Mouse (Mus musculus) hindbrain, embryonic 12.5 days (tissue): ENCODE data around the gene Eaf2. TPM values are rescaled to one million over a fixed set of nuclear protein-coding genes. Genes with fewer than 3 reads are reported as not detected.
"Not testable (repeated sequence)": the region's sequence is repeated elsewhere in the genome, so short reads cannot be mapped to it uniquely, and the experiment has no call there.

Experiments used
- ATAC-seq: fragments of 200-750 bp; cut with Nextera tagmentation; 2 replicates; pipeline ENCODE4 v1.8.0; 2017; ENCODE audit warnings: moderate TSS enrichment; ENCODE audit not compliant: low FRiP score
- H3K27ac ChIP-seq: fragments of 300-500 bp; sonication (generic); 2 replicates; pipeline ENCODE4 v1.5.1; 2016; ENCODE audit warnings: mild to moderate bottlenecking
- H3K27me3 ChIP-seq: fragments of 300-500 bp; sonication (generic); 2 replicates; pipeline ENCODE4 v1.6.1; 2016; ENCODE audit warnings: mild to moderate bottlenecking
- H3K36me3 ChIP-seq: fragments of 300-500 bp; sonication (generic); 2 replicates; pipeline ENCODE4 v1.6.1; 2016; ENCODE audit warnings: mild to moderate bottlenecking
- H3K4me1 ChIP-seq: fragments of 300-500 bp; sonication (generic); 2 replicates; pipeline ENCODE4 v1.6.1; 2016
- H3K4me2 ChIP-seq: fragments of 300-500 bp; sonication (generic); replicated peaks from 2 replicates; pipeline ENCODE4 v1.6.1; 2016; ENCODE audit warnings: mild to moderate bottlenecking
- H3K4me3 ChIP-seq: fragments of 300-500 bp; sonication (generic); 2 replicates; pipeline ENCODE4 v1.5.1; 2016; ENCODE audit warnings: mild to moderate bottlenecking
- H3K9ac ChIP-seq: fragments of 300-500 bp; sonication (generic); 2 replicates; pipeline ENCODE4 v1.6.1; 2016; ENCODE audit warnings: mild to moderate bottlenecking, moderate library complexity
- H3K9me3 ChIP-seq: fragments of 300-500 bp; sonication (generic); replicated peaks from 2 replicates; pipeline ENCODE4 v1.6.1; 2016; ENCODE audit warnings: mild to moderate bottlenecking
- WGBS: fragments of 180-500 bp; shearing (Covaris S2); methylation state at CpG from one replicate; pipeline ENCODE4 v1.1.7; 2016; 5-methylcytosine and 5-hydroxymethylcytosine counted together
- polyA plus RNA-seq: library from polyadenylated mRNA; unstranded; fragments of >200 nt; fragmentation: Nextera tagmentation; extraction: Ambion mirVana; gene quantifications from 2 replicates; pipeline ENCODE4 v1.2.1, GENCODE M21; 2016

Gene Eaf2
- polyA plus RNA-seq, 1 experiment from 2014 or later, result 1.2 TPM

- 86% methylated on average over 3 of the region's 3 CpGs for WGBS
- no peak for ATAC-seq
- Histone ChIP-seq H3K27me3 (no peaks in the 10 kb centered on the region), H3K4me3 (no peak overlapping the region), H3K9me3 (no peaks in the 10 kb centered on the region), H3K36me3 (peaks cover 63% of the 10 kb centered on the region), H3K27ac (no peak overlapping the region), H3K4me2 (no peak overlapping the region), H3K9ac (no peak overlapping the region), H3K4me1 (no peaks in the 10 kb centered on the region)
These were observed 15.8 kb upstream of the Eaf2 start for GRCm38 (mm10) chr16:36890559-36890958.

- Histone ChIP-seq H3K4me1 (no peaks in the 10 kb centered on the region; the same call in 1 of the 2 replicates), H3K4me2 (no peak overlapping the region), H3K27me3 (no peaks in the 10 kb centered on the region), H3K9ac (no peak overlapping the region), H3K4me3 (no peak overlapping the region), H3K27ac (no peak overlapping the region), H3K9me3 (no peaks in the 10 kb centered on the region), H3K36me3 (peaks cover 45% of the 10 kb centered on the region)
- no peak for ATAC-seq
- WGBS, result 87% methylated on average over 5 of the region's 5 CpGs
These were observed 12.7 kb upstream of the Eaf2 start for GRCm38 (mm10) chr16:36887546-36887945.

DNA sequence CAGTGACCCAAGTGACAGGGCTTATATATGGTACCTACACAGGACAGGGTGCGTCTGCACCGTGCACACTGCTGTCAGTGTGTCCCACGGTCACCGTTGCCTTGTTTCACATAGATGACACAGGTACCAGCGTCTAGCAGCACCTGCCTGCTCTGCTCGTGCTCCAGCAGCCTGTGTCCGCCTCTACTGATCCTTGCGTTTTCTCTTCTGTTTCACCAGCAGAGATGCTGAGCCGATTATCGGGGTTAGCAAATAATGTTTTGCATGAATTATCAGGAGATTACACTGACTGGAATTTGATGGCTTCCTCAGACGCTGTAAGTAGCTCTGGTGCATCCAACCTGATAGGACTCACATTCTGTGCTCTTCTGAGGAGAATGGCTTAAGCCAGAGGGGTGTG lies 11.1 kb upstream of the Eaf2 start:
- no peak for ATAC-seq
- H3K27me3 ChIP-seq, result no peaks in the 10 kb centered on the region
- H3K9me3 ChIP-seq, result no peaks in the 10 kb centered on the region
- H3K4me1 ChIP-seq, result no peaks in the 10 kb centered on the region; the same call in 1 of the 2 replicates
- peaks cover 30% of the 10 kb centered on the region for H3K36me3 ChIP-seq
- WGBS, result 95% methylated on average over 11 of the region's 11 CpGs
- no peak overlapping the region for H3K27ac ChIP-seq
- H3K4me2 ChIP-seq, result no peak overlapping the region
- H3K4me3 ChIP-seq, result no peak overlapping the region
- peak overlapping the region; percentile 23; the same call in 1 of the 2 replicates for H3K9ac ChIP-seq

- Histone ChIP-seq H3K4me2 (no peak overlapping the region), H3K4me1 (peaks cover under 1% of the 10 kb centered on the region; the same call in 1 of the 2 replicates), H3K27me3 (no peaks in the 10 kb centered on the region), H3K9me3 (no peaks in the 10 kb centered on the region), H3K36me3 (peaks cover 24% of the 10 kb centered on the region), H3K4me3 (no peak overlapping the region), H3K9ac (no peak overlapping the region), H3K27ac (no peak overlapping the region)
- no peak for ATAC-seq
- WGBS, result 80% methylated on average over 4 of the region's 4 CpGs
These were observed 10.1 kb upstream of the Eaf2 start for GRCm38 (mm10) chr16:36884881-36885280.

GRCm38 (mm10) chr16:36882737-36883343 lies 8.0 kb upstream of the Eaf2 start:
- WGBS, result 43% methylated on average over 5 of the region's 5 CpGs
- ATAC-seq, result no peak
- Histone ChIP-seq H3K4me1 (peaks cover 5% of the 10 kb centered on the region; the same call in 1 of the 2 replicates), H3K9ac (no peak overlapping the region), H3K9me3 (no peaks in the 10 kb centered on the region), H3K27ac (no peak overlapping the region), H3K27me3 (no peaks in the 10 kb centered on the region), H3K4me2 (no peak overlapping the region), H3K4me3 (no peak overlapping the region), H3K36me3 (peaks cover 8% of the 10 kb centered on the region)

- Histone ChIP-seq H3K4me1 (peaks cover 23% of the 10 kb centered on the region), H3K9ac (no peak overlapping the region), H3K27me3 (no peaks in the 10 kb centered on the region), H3K4me3 (no peak overlapping the region), H3K4me2 (no peak overlapping the region), H3K9me3 (no peaks in the 10 kb centered on the region), H3K36me3 (peaks cover 1% of the 10 kb centered on the region), H3K27ac (no peak overlapping the region)
- no peak for ATAC-seq
- 80% methylated on average over 5 of the region's 5 CpGs for WGBS
These were observed 2.5 kb upstream of the Eaf2 start for GRCm38 (mm10) chr16:36877316-36877715.

DNA sequence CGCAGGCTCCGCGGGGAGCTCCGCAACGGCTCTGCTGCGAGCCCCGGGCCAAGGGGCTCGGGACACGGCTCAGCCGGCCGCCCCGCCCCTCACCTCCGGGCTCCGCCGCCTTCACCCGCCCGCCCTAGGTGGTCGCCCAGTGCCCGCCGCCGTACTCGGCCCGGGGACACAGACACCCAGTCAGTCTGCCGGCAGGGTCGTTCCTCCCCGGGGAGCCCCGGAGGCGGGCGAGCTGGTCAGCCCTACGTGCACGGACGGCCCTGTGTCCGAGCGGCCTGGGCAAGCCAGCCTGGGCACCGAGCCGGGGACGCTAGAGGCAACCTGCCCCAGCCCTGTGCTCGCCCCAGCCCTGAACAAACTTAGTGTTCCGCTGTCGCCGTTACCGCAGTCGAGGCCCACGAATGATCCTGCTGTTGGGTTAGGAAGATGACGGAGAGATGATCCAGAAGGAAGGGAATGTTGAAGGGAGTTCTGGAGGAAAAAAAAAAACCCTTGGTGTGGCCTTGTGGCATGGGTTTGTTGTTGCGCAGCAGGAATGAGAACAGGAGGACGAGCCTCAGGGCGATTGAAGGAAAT lies 561 bp upstream of the Eaf2 start:
- H3K4me2 ChIP-seq, result peak overlapping the region; percentile 78
- no peaks in the 10 kb centered on the region for H3K9me3 ChIP-seq
- WGBS, result under 1% methylated on average over 47 of the region's 48 CpGs
- H3K36me3 ChIP-seq, result peaks cover 10% of the 10 kb centered on the region
- peak overlapping the region; percentile 89 for H3K9ac ChIP-seq
- peak overlapping the region; percentile 91 for H3K4me3 ChIP-seq
- H3K27ac ChIP-seq, result peak overlapping the region; percentile 84
- H3K4me1 ChIP-seq, result peaks cover 23% of the 10 kb centered on the region
- no peaks in the 10 kb centered on the region for H3K27me3 ChIP-seq
- peak; percentile 84 for ATAC-seq

- Histone ChIP-seq H3K9ac (no peak overlapping the region), H3K27ac (no peak overlapping the region), H3K36me3 (peaks cover 42% of the 10 kb centered on the region), H3K4me1 (peaks cover 8% of the 10 kb centered on the region), H3K27me3 (no peaks in the 10 kb centered on the region), H3K4me2 (no peak overlapping the region), H3K4me3 (no peak overlapping the region), H3K9me3 (no peaks in the 10 kb centered on the region)
- ATAC-seq, result no peak
- WGBS, result 97% methylated on average over 2 of the region's 2 CpGs
These were observed 5.4 kb downstream of the Eaf2 start for GRCm38 (mm10) chr16:36869442-36869841.

- Histone ChIP-seq H3K9ac (no peak overlapping the region), H3K27me3 (no peaks in the 10 kb centered on the region), H3K4me3 (no peak overlapping the region), H3K9me3 (no peaks in the 10 kb centered on the region), H3K4me1 (no peaks in the 10 kb centered on the region), H3K4me2 (no peak overlapping the region), H3K27ac (no peak overlapping the region), H3K36me3 (peaks cover 35% of the 10 kb centered on the region)
- WGBS, result 96% methylated on average over 3 of the region's 3 CpGs
- no peak for ATAC-seq
These were observed 11.2 kb downstream of the Eaf2 start for GRCm38 (mm10) chr16:36863585-36863984.

GRCm38 (mm10) chr16:36851202-36851601 lies 23.6 kb downstream of the Eaf2 start:
- Histone ChIP-seq H3K27ac (no peak overlapping the region), H3K9me3 (no peaks in the 10 kb centered on the region), H3K4me3 (no peak overlapping the region), H3K36me3 (peaks cover 20% of the 10 kb centered on the region), H3K27me3 (no peaks in the 10 kb centered on the region), H3K4me1 (no peaks in the 10 kb centered on the region), H3K4me2 (no peak overlapping the region), H3K9ac (no peak overlapping the region)
- no peak for ATAC-seq
- 93% methylated on average over 3 of the region's 3 CpGs for WGBS

GRCm38 (mm10) chr16:36846894-36847293 lies 27.9 kb downstream of the Eaf2 start:
- H3K27me3 ChIP-seq, H3K9ac ChIP-seq, ATAC-seq, H3K27ac ChIP-seq, H3K9me3 ChIP-seq, H3K4me1 ChIP-seq, H3K4me2 ChIP-seq, H3K4me3 ChIP-seq: not testable (repeated sequence)
- peaks cover 21% of the 10 kb centered on the region; the same call in 1 of the 2 replicates for H3K36me3 ChIP-seq
- 96% methylated on average over 1 of the region's 1 CpGs for WGBS

DNA sequence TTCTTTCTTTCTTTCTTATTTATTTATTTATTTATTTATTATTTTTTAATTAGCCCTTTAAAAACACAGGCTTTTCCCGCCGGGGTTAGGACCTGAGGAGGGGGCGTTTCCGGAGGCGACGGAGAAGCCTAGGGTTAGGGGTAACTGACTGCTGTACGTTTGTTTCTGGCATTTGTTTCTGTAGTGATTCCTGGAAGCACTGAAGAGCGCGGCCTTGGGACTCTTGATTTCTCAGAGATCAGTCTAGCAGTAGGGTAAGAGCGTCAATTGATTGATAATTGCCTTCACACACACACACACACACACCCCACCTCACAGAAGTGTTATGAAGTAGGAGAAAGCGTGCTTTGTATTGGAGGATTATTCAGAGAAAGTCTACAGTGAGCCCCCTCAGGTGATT lies 46.0 kb downstream of the Eaf2 start:
- peak overlapping the region; percentile 76; the same call in 1 of the 2 replicates for H3K27ac ChIP-seq
- no peaks in the 10 kb centered on the region; the same call in 1 of the 2 replicates for H3K27me3 ChIP-seq
- H3K4me2 ChIP-seq, result peak overlapping the region; percentile 79
- ATAC-seq, result peak; percentile 42; the same call in 1 of the 2 replicates
- no peaks in the 10 kb centered on the region for H3K9me3 ChIP-seq
- WGBS, result 5% methylated on average over 11 of the region's 11 CpGs
- peaks cover 10% of the 10 kb centered on the region for H3K4me1 ChIP-seq
- H3K36me3 ChIP-seq, result no peaks in the 10 kb centered on the region
- peak overlapping the region; percentile 78 for H3K9ac ChIP-seq
- H3K4me3 ChIP-seq, result peak overlapping the region; percentile 73
